Mouse (Mus musculus) MEL (cell line): ENCODE measurements around the gene Nrcam. TPM values are rescaled to one million over a fixed set of nuclear protein-coding genes. Genes with fewer than 3 reads are reported as not detected.

Experiments
- DNase-seq: peaks from one replicate; pipeline ENCODE4 v3.0.0; 2011; ENCODE audit warnings: low read depth, low spot score
- H3K27ac ChIP-seq: 2 replicates; pipeline ENCODE4 v1.5.1; 2012; ENCODE audit warnings: low read depth, mild to moderate bottlenecking, control low read depth, low read length, moderate library complexity; ENCODE audit not compliant: control insufficient read depth
- H3K27me3 ChIP-seq, 2 experiments: fragments of 150-350 bp in 1 of 2; sonication (generic) in 1 of 2; 2 replicates each; pipeline ENCODE4 v1.6.1; 2012; ENCODE audit warnings: low read length in 2 of 2, mild to moderate bottlenecking in 2 of 2, improper control_type of control experiment in 1 of 2, moderate library complexity in 1 of 2; ENCODE audit not compliant: insufficient read depth in 2 of 2, control insufficient read depth in 1 of 2
- H3K36me3 ChIP-seq, 2 experiments: 2 replicates each; pipeline ENCODE4 v1.6.1; 2012 to 2014; ENCODE audit warnings: low read length in 2 of 2, improper control_type of control experiment in 1 of 2, inconsistent platforms in 1 of 2, mild to moderate bottlenecking in 1 of 2; ENCODE audit not compliant: insufficient read depth in 2 of 2, control insufficient read depth in 1 of 2
- H3K4me1 ChIP-seq, 2 experiments: fragments of 150-350 bp in 1 of 2; sonication (generic) in 1 of 2; 2 replicates each; pipeline ENCODE4 v1.6.1; 2012; ENCODE audit warnings: low read length in 2 of 2, improper control_type of control experiment in 1 of 2, mild to moderate bottlenecking in 1 of 2; ENCODE audit not compliant: insufficient read depth in 2 of 2, control insufficient read depth in 1 of 2
- H3K4me3 ChIP-seq, 2 experiments: fragments of 150-350 bp in 1 of 2; sonication (generic) in 1 of 2; 2 replicates each; pipeline ENCODE4 v1.5.1; 2012; ENCODE audit warnings: low read depth in 2 of 2, low read length in 2 of 2, mild to moderate bottlenecking in 2 of 2, moderate library complexity in 2 of 2, control low read depth in 1 of 2, improper control_type of control experiment in 1 of 2; ENCODE audit not compliant: control insufficient read depth in 1 of 2, insufficient read depth in 1 of 2
- H3K79me2 ChIP-seq: 2 replicates; pipeline ENCODE4 v1.6.1; 2012; ENCODE audit warnings: mild to moderate bottlenecking, low read length, moderate library complexity; ENCODE audit not compliant: control insufficient read depth, poor library complexity, insufficient read depth
- H3K9ac ChIP-seq: 2 replicates; pipeline ENCODE4 v1.6.1; 2012; ENCODE audit warnings: low read depth, mild to moderate bottlenecking, control low read depth, low read length, moderate library complexity; ENCODE audit not compliant: control insufficient read depth, poor library complexity, severe bottlenecking
- H3K9me3 ChIP-seq: fragments of 150-350 bp; sonication (generic); replicated peaks from 2 replicates; pipeline ENCODE4 v1.6.1; 2012; ENCODE audit warnings: mild to moderate bottlenecking, low read length, improper control_type of control experiment, moderate library complexity; ENCODE audit not compliant: insufficient read depth
- BHLHE40 ChIP-seq: IDR thresholded peaks from 2 replicates; pipeline ENCODE4 v1.6.1; 2012; ENCODE audit warnings: low read depth, mild to moderate bottlenecking, inconsistent platforms, low read length, improper control_type of control experiment, borderline replicate concordance
- CHD1 ChIP-seq: IDR thresholded peaks from 2 replicates; pipeline ENCODE4 v1.6.1; 2012; ENCODE audit warnings: low read depth, mild to moderate bottlenecking, inconsistent platforms, low read length, improper control_type of control experiment
- CHD2 ChIP-seq: IDR thresholded peaks from 2 replicates; pipeline ENCODE4 v1.6.1; 2011; ENCODE audit warnings: low read length, improper control_type of control experiment
- ELF1 ChIP-seq: IDR thresholded peaks from 2 replicates; pipeline ENCODE4 v1.6.1; 2014; ENCODE audit warnings: low read depth, mild to moderate bottlenecking, inconsistent platforms, low read length, improper control_type of control experiment, moderate library complexity
- GATA1 ChIP-seq: IDR thresholded peaks from 2 replicates; pipeline ENCODE4 v1.6.1; 2011; ENCODE audit warnings: low read depth, low read length, improper control_type of control experiment
- HCFC1 ChIP-seq: IDR thresholded peaks from 2 replicates; pipeline ENCODE4 v1.6.1; 2012; ENCODE audit warnings: low read depth, mild to moderate bottlenecking, inconsistent platforms, low read length, improper control_type of control experiment, moderate library complexity
- JUND ChIP-seq: IDR thresholded peaks from 2 replicates; pipeline ENCODE4 v1.6.1; 2011; ENCODE audit warnings: low read depth, mild to moderate bottlenecking, improper control_type of control experiment, low read length
- KAT2A ChIP-seq: conservative IDR thresholded peaks from 2 replicates; pipeline ENCODE4 v1.6.1; 2012; ENCODE audit warnings: low read depth, low read length, improper control_type of control experiment, inconsistent platforms
- MAX ChIP-seq: IDR thresholded peaks from 2 replicates; pipeline ENCODE4 v1.6.1; 2011; ENCODE audit warnings: low read length, improper control_type of control experiment
- MEF2A ChIP-seq: IDR thresholded peaks from 2 replicates; pipeline ENCODE4 v1.6.1; 2014; ENCODE audit warnings: low read depth, mild to moderate bottlenecking, inconsistent platforms, low read length, improper control_type of control experiment; ENCODE audit not compliant: poor library complexity, insufficient replicate concordance, severe bottlenecking; ENCODE audit errors: extremely low read depth
- MYC ChIP-seq: IDR thresholded peaks from 2 replicates; pipeline ENCODE4 v1.6.1; 2011; ENCODE audit warnings: low read depth, mild to moderate bottlenecking, low read length, improper control_type of control experiment, moderate library complexity
- NELFE ChIP-seq: IDR thresholded peaks from 2 replicates; pipeline ENCODE4 v1.6.1; 2011; ENCODE audit warnings: low read depth, low read length, improper control_type of control experiment
- NRF1 ChIP-seq: IDR thresholded peaks from 2 replicates; pipeline ENCODE4 v1.6.1; 2014; ENCODE audit warnings: low read depth, mild to moderate bottlenecking, inconsistent platforms, low read length, improper control_type of control experiment, moderate library complexity; ENCODE audit not compliant: poor library complexity, insufficient read depth, severe bottlenecking
- POLR2A ChIP-seq, 2 experiments: IDR thresholded peaks; 2 replicates each; pipeline ENCODE4 v1.6.1; 2011 to 2012; ENCODE audit warnings: low read length in 2 of 2, mild to moderate bottlenecking in 2 of 2, control low read depth in 1 of 2, improper control_type of control experiment in 1 of 2, low read depth in 1 of 2, moderate library complexity in 1 of 2; ENCODE audit not compliant: control insufficient read depth in 1 of 2, insufficient read depth in 1 of 2, poor library complexity in 1 of 2
- POLR2AphosphoS2 ChIP-seq: IDR thresholded peaks from 2 replicates; pipeline ENCODE4 v1.6.1; 2011; ENCODE audit warnings: low read length, improper control_type of control experiment
- POLR2AphosphoS5 ChIP-seq: IDR thresholded peaks from 2 replicates; pipeline ENCODE4 v1.6.1; 2012; ENCODE audit warnings: low read depth, borderline replicate concordance, mild to moderate bottlenecking, inconsistent platforms, low read length, moderate library complexity, mixed read lengths
- RAD21 ChIP-seq: IDR thresholded peaks from 2 replicates; pipeline ENCODE4 v1.6.1; 2011; ENCODE audit warnings: mild to moderate bottlenecking, low read depth, low read length, improper control_type of control experiment
- SMC3 ChIP-seq: IDR thresholded peaks from 2 replicates; pipeline ENCODE4 v1.6.1; 2011; ENCODE audit warnings: low read depth, low read length, improper control_type of control experiment
- TAL1 ChIP-seq: IDR thresholded peaks from 2 replicates; pipeline ENCODE4 v1.6.1; 2012; ENCODE audit warnings: mild to moderate bottlenecking, inconsistent platforms, low read length, moderate library complexity, mixed read lengths
- TBP ChIP-seq: IDR thresholded peaks from 2 replicates; pipeline ENCODE4 v1.8.0; 2011; ENCODE audit warnings: low read depth, low read length, improper control_type of control experiment
- UBTF ChIP-seq: IDR thresholded peaks from 2 replicates; pipeline ENCODE4 v1.6.1; 2012; ENCODE audit warnings: low read depth, mild to moderate bottlenecking, inconsistent platforms, low read length, improper control_type of control experiment, moderate library complexity, borderline replicate concordance; ENCODE audit not compliant: insufficient read depth
- USF1 ChIP-seq: IDR thresholded peaks from 2 replicates; pipeline ENCODE4 v1.6.1; 2014; ENCODE audit warnings: low read depth, mild to moderate bottlenecking, inconsistent platforms, low read length, improper control_type of control experiment, moderate library complexity
- USF2 ChIP-seq, 2 experiments: IDR thresholded peaks; 2 replicates each; pipeline ENCODE4 v1.6.1; 2011 to 2012; ENCODE audit warnings: improper control_type of control experiment in 2 of 2, low read length in 2 of 2, borderline replicate concordance in 1 of 2, inconsistent platforms in 1 of 2, low read depth in 1 of 2, mild to moderate bottlenecking in 1 of 2; ENCODE audit not compliant: insufficient read depth in 1 of 2
- ZMIZ1 ChIP-seq: IDR thresholded peaks from 2 replicates; pipeline ENCODE4 v1.6.1; 2012; ENCODE audit warnings: low read depth, mild to moderate bottlenecking, inconsistent platforms, low read length, improper control_type of control experiment, moderate library complexity
- ZNF384 ChIP-seq: IDR thresholded peaks from 2 replicates; pipeline ENCODE4 v1.6.1; 2012; ENCODE audit warnings: low read depth, mild to moderate bottlenecking, inconsistent platforms, low read length, improper control_type of control experiment
- polyA plus RNA-seq, 2 experiments: library from polyadenylated mRNA; stranded (reverse) in 1 of 2; unstranded in 1 of 2; fragments of >175 nt in 1 of 2; fragments of >200 nt in 1 of 2; gene quantifications; 2 replicates each; pipeline versions ENCODE4 v1.2.1 to v1.2.4; 2012; ENCODE audit warnings: low replicate concordance in 2 of 2, low read depth in 1 of 2; ENCODE audit not compliant: insufficient read length in 2 of 2, insufficient read depth in 1 of 2, missing spikeins in 1 of 2
- total RNA-seq: library from RNA; depleted of rRNA; stranded (reverse); fragments of 300-350 nt; gene quantifications from 2 replicates; pipeline ENCODE4 v1.2.3, GENCODE M21; 2012

Gene Nrcam
- total and polyA plus RNA-seq, 3 experiments: not detected

- no peak overlapping the region for H3K27ac ChIP-seq
- H3K9me3 ChIP-seq: no peaks in the 10 kb centered on the region
- no peaks in the 10 kb centered on the region; a peak in 1 of 4 replicates for H3K27me3 ChIP-seq
- no peak overlapping the region for H3K9ac ChIP-seq
- TF ChIP-seq ELF1: no peak
- TF ChIP-seq CHD1: no peak
- no peak for TF ChIP-seq HCFC1
- no peak for DNase-seq
- H3K4me1 ChIP-seq: no peaks in the 10 kb centered on the region
- H3K79me2 ChIP-seq: no peaks in the 10 kb centered on the region
- H3K36me3 ChIP-seq: no peaks in the 10 kb centered on the region
- no peak overlapping the region for H3K4me3 ChIP-seq
Observed at GRCm38 (mm10) chr12:44548465-44548864, 219.8 kb downstream of the Nrcam start.

GRCm38 (mm10) chr12:44551614-44552013 is 222.9 kb downstream of the Nrcam start:
- Histone ChIP-seq H3K36me3 (no peaks in the 10 kb centered on the region), H3K4me1 (no peaks in the 10 kb centered on the region), H3K4me3 (no peak overlapping the region), H3K9me3 (no peaks in the 10 kb centered on the region), H3K9ac (no peak overlapping the region), H3K27ac (no peak overlapping the region), H3K79me2 (no peaks in the 10 kb centered on the region)
- no peak for DNase-seq
- TF ChIP-seq POLR2AphosphoS2: no peak
- no peak for TF ChIP-seq MYC
- TF ChIP-seq ZMIZ1: no peak
- no peak for TF ChIP-seq CHD2
- TF ChIP-seq POLR2A (IDR thresholded peaks at IDR 0.05; ENCODE audit: control insufficient read depth in 1 of 2, insufficient read depth in 1 of 2, low read depth in 1 of 2, low read length in 2 of 2, poor library complexity in 1 of 2): no peak
- no peak for TF ChIP-seq ZNF384
- no peak for TF ChIP-seq MEF2A
- TF ChIP-seq, all 39 proteins: peak for 0
- no peaks in the 10 kb centered on the region; a peak in 2 of 4 replicates for H3K27me3 ChIP-seq

- no peaks in the 10 kb centered on the region for H3K4me1 ChIP-seq
- no peaks in the 10 kb centered on the region for H3K79me2 ChIP-seq
- H3K9me3 ChIP-seq: no peaks in the 10 kb centered on the region
- no peak overlapping the region for H3K9ac ChIP-seq
- H3K27me3 ChIP-seq: no peaks in the 10 kb centered on the region; a peak in 2 of 4 replicates
- H3K36me3 ChIP-seq: no peaks in the 10 kb centered on the region
- no peak overlapping the region for H3K4me3 ChIP-seq
- TF ChIP-seq KAT2A (no peak), TAL1 (no peak), MAX (no peak), NELFE (no peak), RAD21 (no peak), JUND (no peak), USF2 (IDR thresholded peaks at IDR 0.05; ENCODE audit: borderline replicate concordance in 1 of 2, insufficient read depth in 1 of 2, low read depth in 1 of 2, low read length in 2 of 2) (no peak), NRF1 (no peak), UBTF (no peak), TBP (no peak), MYC (no peak), GATA1 (no peak), POLR2AphosphoS2 (no peak), SMC3 (no peak), BHLHE40 (no peak), USF1 (no peak), POLR2A (IDR thresholded peaks at IDR 0.05; ENCODE audit: control insufficient read depth in 1 of 2, insufficient read depth in 1 of 2, low read depth in 1 of 2, low read length in 2 of 2, poor library complexity in 1 of 2) (no peak), POLR2AphosphoS5 (no peak)
- TF ChIP-seq, all 39 proteins: peak for 0
- H3K27ac ChIP-seq: no peak overlapping the region
- DNase-seq: no peak
Observed at GRCm38 (mm10) chr12:44554051-44554450, 225.4 kb downstream of the Nrcam start.
